Mouse (Mus musculus) right cerebral cortex, postnatal 25 days (tissue): ENCODE measurements around the gene Olfr347.

ENCODE experiments used
- DNase-seq: peaks from one replicate; pipeline ENCODE4 v3.0.0; 2022

Gene Olfr347

DNA sequence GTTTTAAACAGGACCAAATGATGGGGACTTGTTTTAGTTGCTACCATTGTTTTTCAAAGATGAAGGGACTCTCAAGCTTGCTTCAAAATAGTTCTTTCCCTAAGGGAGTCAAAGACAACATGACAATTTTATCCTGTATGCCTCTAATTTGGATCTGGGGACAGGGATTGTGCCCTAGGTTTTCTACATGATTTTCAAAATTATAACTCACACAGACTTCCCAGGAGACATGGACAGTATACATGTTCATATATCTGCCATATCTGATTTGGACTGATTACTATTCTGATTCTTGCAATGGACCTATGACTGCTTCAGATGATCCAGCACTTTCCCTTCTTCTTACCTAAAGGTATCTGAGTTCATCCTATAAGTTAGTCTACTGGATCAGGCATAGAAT is at the start of gene Olfr347:
Gene Olfr347, plus strand, starts transcription at position 301 of the 400 bp plus-strand sequence.
- no peak for DNase-seq

- no peak for DNase-seq
These were observed 46.2 kb upstream of the Olfr347 start, which contains the start of gene Olfr346 for GRCm38 (mm10) chr2:36685488-36685887. TSS of gene Olfr346 (plus strand) at chr2:36685788.

DNA sequence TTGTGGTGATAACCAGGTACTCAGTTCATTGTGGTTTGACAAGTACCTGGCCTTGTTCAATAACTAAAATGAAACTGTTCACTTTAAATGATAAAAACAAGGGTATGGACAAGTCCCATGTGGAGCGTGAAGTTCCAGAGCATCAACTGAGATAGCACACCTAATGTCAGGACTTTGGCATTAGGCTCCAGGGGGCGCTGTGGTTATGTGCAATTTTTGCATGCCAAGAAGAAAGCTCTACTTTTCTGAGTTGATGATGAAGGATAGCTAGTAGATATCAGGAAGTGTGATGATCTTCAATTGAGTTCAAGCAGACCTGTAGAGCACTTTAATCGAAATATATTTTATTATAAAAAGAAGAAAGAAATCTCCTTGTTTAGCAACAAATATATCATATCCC is 4.5 kb downstream of the Olfr347 start:
- DNase-seq: no peak

GRCm38 (mm10) chr2:36783976-36784375 is 52.3 kb downstream of the Olfr347 start, which contains the start of gene Olfr348:
TSS of gene Olfr348 (plus strand) at chr2:36784276.
- DNase-seq: no peak
